Mouse (Mus musculus) midbrain, embryonic 14.5 days (tissue): ENCODE measurements at regions not wholly inside any gene's neighbourhood (a gene's known extent, or its start where the extent isn't known, plus 50 kb on each side); places are given as distances from the start of the nearest gene placed in this dataset.
"Not testable (repeated sequence)": the region's sequence is repeated elsewhere in the genome, so short reads cannot be mapped to it uniquely, and the experiment has no call there.

Source experiments
- ATAC-seq: fragments of 200-750 bp; cut with Nextera tagmentation; 2 replicates; pipeline ENCODE4 v1.8.0; 2017; ENCODE audit warnings: moderate number of reproducible peaks, moderate library complexity; ENCODE audit not compliant: low FRiP score, low TSS enrichment
- DNase-seq: peaks from one replicate; pipeline ENCODE4 v3.0.0-alpha.2; 2015
- H3K27ac ChIP-seq: fragments of 300-500 bp; sonication (generic); replicated peaks from 2 replicates; pipeline ENCODE4 v1.5.1; 2014; ENCODE audit warnings: mild to moderate bottlenecking, low read depth, low read length, moderate library complexity
- H3K27me3 ChIP-seq: fragments of 300-500 bp; sonication (generic); 2 replicates; pipeline ENCODE4 v1.6.1; 2014; ENCODE audit warnings: low read length, control low read depth, mixed read lengths; ENCODE audit not compliant: control insufficient read depth, insufficient read depth
- H3K36me3 ChIP-seq: fragments of 300-500 bp; sonication (generic); 2 replicates; pipeline ENCODE4 v1.6.1; 2014; ENCODE audit warnings: low read length, control low read depth; ENCODE audit not compliant: control insufficient read depth, insufficient read depth
- H3K4me1 ChIP-seq: fragments of 300-500 bp; sonication (generic); 2 replicates; pipeline ENCODE4 v1.6.1; 2014; ENCODE audit warnings: mild to moderate bottlenecking, antibody characterized with exemption, low read length, control low read depth; ENCODE audit not compliant: control insufficient read depth, insufficient read depth
- H3K4me2 ChIP-seq: fragments of 300-500 bp; sonication (generic); 2 replicates; pipeline ENCODE4 v1.6.1; 2014; ENCODE audit warnings: mild to moderate bottlenecking, low read length, moderate library complexity
- H3K4me3 ChIP-seq: fragments of 300-500 bp; sonication (generic); replicated peaks from 2 replicates; pipeline ENCODE4 v1.5.1; 2014; ENCODE audit warnings: low read depth, low read length
- H3K9ac ChIP-seq: fragments of 300-500 bp; sonication (generic); replicated peaks from 2 replicates; pipeline ENCODE4 v1.6.1; 2014; ENCODE audit warnings: mild to moderate bottlenecking, low read length, moderate library complexity
- H3K9me3 ChIP-seq: fragments of 300-500 bp; sonication (generic); 2 replicates; pipeline ENCODE4 v1.6.1; 2016; ENCODE audit warnings: low read length, control low read depth, mixed read lengths; ENCODE audit not compliant: control insufficient read depth
- WGBS: fragments of 180-500 bp; shearing (Covaris S2); extraction: QIAGEN DNeasy Blood & Tissue Kit; methylation state at CpG from one replicate; pipeline ENCODE4 v1.1.7; 2014; 5-methylcytosine and 5-hydroxymethylcytosine counted together

GRCm38 (mm10) chr3:16751764-16752485 lies 745.7 kb upstream of the Gm5150 start:
- Histone ChIP-seq H3K36me3 (no peaks in the 10 kb centered on the region), H3K4me1 (no peaks in the 10 kb centered on the region)
- WGBS: 80% methylated on average over 7 of the region's 7 CpGs

GRCm38 (mm10) chr3:16733936-16734330 lies 727.7 kb upstream of the Gm5150 start:
- Histone ChIP-seq H3K9ac (no peak overlapping the region), H3K27ac (no peak overlapping the region), H3K9me3 (no peaks in the 10 kb centered on the region), H3K4me3 (no peak overlapping the region), H3K27me3 (no peaks in the 10 kb centered on the region), H3K36me3 (no peaks in the 10 kb centered on the region), H3K4me2 (no peak overlapping the region), H3K4me1 (no peaks in the 10 kb centered on the region)
- DNase-seq (no peak), ATAC-seq (no peak)
- WGBS: 58% methylated on average over 5 of the region's 5 CpGs

More at GRCm38 (mm10) chr3:16751764-16752485, 745.7 kb upstream of the Gm5150 start:
- Histone ChIP-seq H3K27ac (no peak overlapping the region), H3K4me3 (no peak overlapping the region), H3K27me3 (no peaks in the 10 kb centered on the region), H3K4me2 (no peak overlapping the region), H3K9me3 (peaks cover 4% of the 10 kb centered on the region), H3K9ac (no peak overlapping the region)
- ATAC-seq (no peak), DNase-seq (no peak)

GRCm38 (mm10) chr3:16733295-16733935 lies 727.2 kb upstream of the Gm5150 start:
- Histone ChIP-seq H3K4me2 (no peak overlapping the region), H3K4me1 (no peaks in the 10 kb centered on the region), H3K9ac (no peak overlapping the region), H3K9me3 (no peaks in the 10 kb centered on the region), H3K27me3 (no peaks in the 10 kb centered on the region), H3K36me3 (no peaks in the 10 kb centered on the region), H3K4me3 (no peak overlapping the region), H3K27ac (no peak overlapping the region)
- WGBS: 48% methylated on average over 2 of the region's 2 CpGs
- peak; percentile 71; the same call in 1 of the 2 replicates for ATAC-seq
- DNase-seq: peak; percentile 19

DNA sequence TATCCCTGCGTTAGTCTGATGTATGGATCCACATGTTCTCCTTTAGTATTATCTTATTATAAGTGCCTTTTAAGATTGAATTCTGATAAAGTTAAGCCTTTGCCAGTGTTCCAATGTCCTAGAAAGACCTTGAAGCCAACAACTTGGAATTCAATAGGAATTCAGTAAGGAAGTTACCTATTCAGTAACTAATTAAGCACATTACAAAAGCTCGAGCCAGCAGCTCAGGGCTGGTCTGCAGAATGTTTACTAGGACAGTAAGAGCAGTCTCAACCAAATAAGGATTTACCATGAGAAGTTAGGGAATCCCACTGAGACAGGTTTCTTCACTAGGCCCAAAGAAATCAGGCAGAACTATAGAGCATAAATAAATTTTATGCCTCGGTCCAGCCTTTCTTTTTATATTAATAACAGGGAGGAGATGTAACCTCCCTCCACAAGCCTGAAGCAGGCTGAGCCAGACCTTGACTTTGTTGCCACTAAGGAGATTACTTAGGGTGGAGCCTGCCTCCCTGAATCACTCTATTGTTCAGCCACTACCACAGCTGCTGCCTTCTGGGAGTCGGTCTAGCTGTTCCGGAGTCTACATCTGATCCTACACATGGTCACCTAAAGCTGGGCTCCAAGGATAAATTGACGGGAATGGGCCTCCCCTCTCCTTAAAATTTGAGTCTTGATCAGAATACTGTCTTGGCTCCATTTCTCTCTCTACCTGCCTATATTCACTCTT lies 718.3 kb upstream of the Gm5150 start:
- not testable (repeated sequence) for H3K27me3 ChIP-seq, H3K9me3 ChIP-seq, ATAC-seq, H3K36me3 ChIP-seq, H3K4me3 ChIP-seq, H3K4me2 ChIP-seq, DNase-seq, H3K4me1 ChIP-seq, H3K27ac ChIP-seq, H3K9ac ChIP-seq
- 84% methylated on average over 6 of the region's 6 CpGs for WGBS

GRCm38 (mm10) chr3:16723631-16724030 lies 717.4 kb upstream of the Gm5150 start:
- 87% methylated on average over 1 of the region's 1 CpGs for WGBS
- Histone ChIP-seq H3K4me1 (no peaks in the 10 kb centered on the region), H3K4me3 (no peak overlapping the region), H3K36me3 (no peaks in the 10 kb centered on the region), H3K27ac (no peak overlapping the region), H3K27me3 (no peaks in the 10 kb centered on the region), H3K4me2 (no peak overlapping the region), H3K9ac (no peak overlapping the region), H3K9me3 (peaks cover 2% of the 10 kb centered on the region; the same call in 1 of the 2 replicates)
- no peak for DNase-seq
- no peak for ATAC-seq

- Histone ChIP-seq H3K4me2 (no peak overlapping the region), H3K36me3 (no peaks in the 10 kb centered on the region), H3K9me3 (no peaks in the 10 kb centered on the region), H3K4me1 (no peaks in the 10 kb centered on the region), H3K9ac (no peak overlapping the region), H3K4me3 (no peak overlapping the region), H3K27ac (no peak overlapping the region), H3K27me3 (no peaks in the 10 kb centered on the region)
- WGBS: 49% methylated on average over 1 of the region's 1 CpGs
- DNase-seq (no peak), ATAC-seq (no peak)
Measured at GRCm38 (mm10) chr3:16690955-16691354, 684.7 kb upstream of the Gm5150 start.

DNA sequence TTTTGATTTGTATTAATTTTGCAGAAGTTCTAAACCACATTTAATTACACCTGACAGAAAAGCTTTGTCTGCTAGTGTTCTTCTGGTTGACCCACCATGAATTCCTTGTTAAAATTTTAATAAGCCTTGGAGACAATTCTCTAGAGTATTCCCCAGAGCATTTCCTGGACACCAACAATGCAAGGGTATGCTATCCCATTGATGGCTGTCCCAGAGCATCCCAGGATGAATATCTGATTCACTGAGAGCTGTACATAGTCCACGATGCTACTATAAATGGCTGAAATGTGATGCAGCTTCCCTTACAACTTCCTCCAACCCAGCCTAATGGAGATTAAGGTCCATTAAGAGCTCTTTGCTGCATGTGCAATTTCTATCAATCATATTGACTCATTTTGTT lies 682.7 kb upstream of the Gm5150 start:
- 62% methylated on average over 1 of the region's 1 CpGs for WGBS
- H3K27ac ChIP-seq: no peak overlapping the region
- no peak for DNase-seq
- no peaks in the 10 kb centered on the region for H3K4me1 ChIP-seq
- no peak overlapping the region for H3K9ac ChIP-seq
- no peak for ATAC-seq
- no peaks in the 10 kb centered on the region for H3K36me3 ChIP-seq
- H3K4me2 ChIP-seq: no peak overlapping the region
- H3K27me3 ChIP-seq: no peaks in the 10 kb centered on the region
- H3K9me3 ChIP-seq: no peaks in the 10 kb centered on the region
- no peak overlapping the region for H3K4me3 ChIP-seq

- ATAC-seq: no peak
- Histone ChIP-seq H3K27me3 (no peaks in the 10 kb centered on the region), H3K4me1 (no peaks in the 10 kb centered on the region), H3K9me3 (no peaks in the 10 kb centered on the region), H3K4me3 (no peak overlapping the region), H3K36me3 (no peaks in the 10 kb centered on the region), H3K4me2 (no peak overlapping the region), H3K9ac (no peak overlapping the region), H3K27ac (no peak overlapping the region)
- no peak for DNase-seq
- WGBS: 69% methylated on average over 1 of the region's 1 CpGs
Measured at GRCm38 (mm10) chr3:16657566-16657965, 651.3 kb upstream of the Gm5150 start.
